Mouse (Mus musculus): ENCODE measurements at regions not wholly inside any gene's neighbourhood (a gene's known extent, or its start where the extent isn't known, plus 50 kb on each side); places are given as distances from the start of the nearest gene placed in this dataset.

DNA sequence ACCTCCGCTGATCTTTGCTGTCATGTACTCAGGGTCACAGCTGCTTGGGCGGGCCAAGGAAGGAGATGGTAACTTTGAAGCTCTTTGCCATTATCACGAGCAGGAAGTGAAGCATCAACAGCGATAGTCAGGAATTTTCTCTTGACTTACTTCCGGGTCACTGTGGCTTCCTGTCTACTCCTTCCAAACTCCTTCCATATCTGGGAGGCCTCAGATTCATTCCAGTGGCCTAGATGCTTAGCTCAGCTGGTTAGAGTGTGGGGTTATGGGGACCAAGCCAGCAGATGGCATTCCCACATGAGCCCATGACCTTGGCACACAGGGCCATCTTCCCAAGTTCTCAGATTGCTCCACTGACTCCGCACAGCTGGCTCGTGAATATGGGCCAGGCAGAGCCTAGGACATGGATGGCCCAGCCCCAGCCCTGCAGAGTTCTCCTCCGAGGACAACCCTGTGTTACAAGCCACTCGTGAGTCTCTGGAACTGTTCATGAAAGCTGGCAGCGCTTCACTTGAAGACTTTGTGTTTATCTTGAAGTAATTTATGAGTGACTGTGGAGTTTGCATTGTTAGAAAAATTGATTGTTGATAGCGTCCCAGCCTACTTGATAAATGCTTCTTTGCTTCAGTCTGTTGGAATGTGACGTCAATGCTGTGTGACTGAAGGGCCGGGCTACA lies 133.2 kb downstream of the Slc30a10 start:
- no peak overlapping the region for H3K27ac ChIP-seq
- no peaks in the 10 kb centered on the region for H3K36me3 ChIP-seq
- 91% methylated on average over 13 of the region's 13 CpGs for WGBS
- no peak overlapping the region for H3K4me3 ChIP-seq (replicated peaks)
- ATAC-seq: no peak
- no peak overlapping the region for H3K4me2 ChIP-seq (replicated peaks)
- no peak overlapping the region for H3K9ac ChIP-seq (replicated peaks)
- no peaks in the 10 kb centered on the region for H3K27me3 ChIP-seq
- H3K9me3 ChIP-seq: no peaks in the 10 kb centered on the region
- no peaks in the 10 kb centered on the region for H3K4me1 ChIP-seq (replicated peaks)

DNA sequence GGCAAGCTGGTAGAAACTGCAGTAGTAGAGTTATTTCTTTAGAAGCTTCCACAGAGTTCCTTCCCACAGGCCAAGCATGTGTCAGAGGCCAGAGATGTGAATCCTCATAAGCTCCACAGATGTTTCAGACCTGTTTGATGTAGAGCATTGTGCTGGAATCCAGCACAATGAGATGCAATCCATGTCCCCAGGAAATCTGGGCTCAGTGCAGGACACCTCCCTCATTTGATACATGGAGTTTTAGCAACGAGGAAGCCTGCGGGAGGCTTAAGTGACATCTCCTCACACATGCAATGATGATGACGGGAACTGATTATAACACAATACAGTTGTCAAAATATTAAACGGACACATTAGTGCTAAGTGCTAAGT lies 133.7 kb downstream of the Slc30a10 start:
- no peak for ATAC-seq
- Histone ChIP-seq H3K36me3 (no peaks in the 10 kb centered on the region), H3K4me3 (replicated peaks) (no peak overlapping the region), H3K27me3 (no peaks in the 10 kb centered on the region), H3K9ac (replicated peaks) (no peak overlapping the region), H3K4me1 (replicated peaks) (no peaks in the 10 kb centered on the region), H3K4me2 (replicated peaks) (no peak overlapping the region), H3K9me3 (no peaks in the 10 kb centered on the region), H3K27ac (no peak overlapping the region)
- 88% methylated on average over 4 of the region's 4 CpGs for WGBS

DNA sequence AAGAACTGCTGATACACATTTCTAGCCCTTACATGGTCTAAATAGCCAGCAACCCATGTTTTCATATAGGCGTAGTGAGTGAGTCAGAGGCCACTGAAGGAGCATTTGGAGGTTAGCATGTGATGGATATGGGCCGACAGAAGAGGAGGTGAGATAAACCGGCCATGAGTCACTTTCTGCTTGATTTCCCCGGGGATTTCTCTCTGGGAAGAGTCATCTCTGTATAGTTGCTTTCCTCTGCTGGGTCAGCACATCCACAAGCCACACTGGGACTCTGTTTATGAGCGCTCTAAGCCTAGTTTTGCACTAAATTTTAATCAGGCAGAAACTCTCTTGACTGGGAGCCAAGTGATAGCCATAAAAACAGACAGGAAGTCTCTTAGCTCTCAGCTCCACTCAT lies 142.2 kb downstream of the Slc30a10 start:
- Histone ChIP-seq H3K27ac (no peak overlapping the region), H3K4me3 (replicated peaks) (no peak overlapping the region), H3K4me2 (replicated peaks) (no peak overlapping the region), H3K9me3 (peaks cover 5% of the 10 kb centered on the region), H3K36me3 (no peaks in the 10 kb centered on the region), H3K9ac (replicated peaks) (no peak overlapping the region), H3K27me3 (no peaks in the 10 kb centered on the region), H3K4me1 (replicated peaks) (no peaks in the 10 kb centered on the region)
- no peak for ATAC-seq
- 88% methylated on average over 5 of the region's 5 CpGs for WGBS

DNA sequence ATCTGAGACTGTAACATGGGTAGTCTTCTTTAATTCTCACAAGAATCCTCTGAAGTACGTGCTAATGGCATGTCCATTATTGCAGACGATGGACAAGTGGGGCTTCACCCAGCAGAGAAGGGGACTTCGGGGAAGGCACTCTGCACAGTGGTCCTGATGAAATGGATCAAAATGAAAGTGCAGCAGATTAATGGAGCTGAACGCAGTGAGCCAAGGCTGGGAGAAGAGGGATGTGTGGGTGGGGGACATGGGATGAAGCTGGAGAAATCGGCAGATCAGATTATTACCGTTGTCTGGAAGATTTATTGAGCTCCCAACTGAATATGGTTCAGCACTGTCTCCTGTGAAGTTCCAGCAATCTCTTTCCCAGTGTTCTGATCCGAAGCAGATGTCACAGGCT lies 143.9 kb downstream of the Slc30a10 start:
- ATAC-seq: no peak
- 93% methylated on average over 7 of the region's 7 CpGs for WGBS
- peaks cover 5% of the 10 kb centered on the region for H3K9me3 ChIP-seq
- H3K4me3 ChIP-seq (replicated peaks): no peak overlapping the region
- no peaks in the 10 kb centered on the region for H3K27me3 ChIP-seq
- no peak overlapping the region for H3K9ac ChIP-seq (replicated peaks)
- no peaks in the 10 kb centered on the region for H3K36me3 ChIP-seq
- H3K4me1 ChIP-seq (replicated peaks): no peaks in the 10 kb centered on the region
- H3K27ac ChIP-seq: no peak overlapping the region
- no peak overlapping the region for H3K4me2 ChIP-seq (replicated peaks)

DNA sequence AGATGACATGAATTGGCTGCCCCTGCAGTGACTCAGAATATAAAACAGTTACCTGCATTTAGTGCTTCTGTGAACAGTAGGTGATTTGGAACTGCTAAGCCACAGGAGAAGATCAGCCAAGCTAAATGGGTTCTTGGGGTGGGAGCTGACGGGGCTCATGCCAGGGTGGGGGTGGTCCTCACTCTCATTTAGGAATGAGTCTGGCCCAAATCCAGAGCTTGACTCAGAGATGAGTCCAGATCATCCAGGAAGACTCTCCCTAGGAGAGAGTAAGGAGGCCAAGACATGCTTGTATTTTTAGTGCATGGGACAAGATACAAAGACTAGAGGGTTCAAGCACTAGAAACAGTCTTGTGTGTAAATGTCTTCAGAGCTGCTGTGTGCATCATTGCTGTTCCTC lies 146.5 kb downstream of the Slc30a10 start:
- Histone ChIP-seq H3K4me1 (replicated peaks) (no peaks in the 10 kb centered on the region), H3K4me3 (replicated peaks) (no peak overlapping the region), H3K9ac (replicated peaks) (no peak overlapping the region), H3K27ac (no peak overlapping the region), H3K9me3 (peaks cover 5% of the 10 kb centered on the region), H3K4me2 (replicated peaks) (no peak overlapping the region), H3K27me3 (no peaks in the 10 kb centered on the region), H3K36me3 (no peaks in the 10 kb centered on the region)
- ATAC-seq: no peak
- WGBS: 93% methylated on average over 1 of the region's 1 CpGs

DNA sequence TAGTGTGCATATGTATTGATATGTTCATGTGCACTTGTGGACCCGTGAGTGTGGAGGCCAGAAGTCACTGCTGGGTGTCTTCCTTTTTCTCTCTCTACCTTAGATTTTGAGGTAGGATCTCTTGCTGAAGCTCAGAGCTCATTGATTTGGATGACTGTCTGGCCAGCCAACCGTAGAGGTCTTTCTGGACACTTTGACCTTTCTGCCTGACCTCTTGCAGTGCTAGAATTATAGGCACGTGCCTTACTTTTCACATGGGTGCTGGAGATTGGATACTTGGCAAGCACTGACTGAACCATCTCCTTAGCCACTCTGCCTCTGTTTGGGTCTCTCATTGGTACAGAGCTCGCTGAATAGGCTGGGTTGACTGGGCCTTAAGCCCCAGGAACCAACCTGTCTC lies 151.3 kb downstream of the Slc30a10 start:
- no peaks in the 10 kb centered on the region for H3K27me3 ChIP-seq
- no peak overlapping the region for H3K9ac ChIP-seq (replicated peaks)
- no peak overlapping the region for H3K4me2 ChIP-seq (replicated peaks)
- no peak for ATAC-seq
- WGBS: 73% methylated on average over 4 of the region's 4 CpGs
- no peaks in the 10 kb centered on the region for H3K36me3 ChIP-seq
- H3K4me3 ChIP-seq (replicated peaks): no peak overlapping the region
- no peaks in the 10 kb centered on the region for H3K9me3 ChIP-seq
- no peaks in the 10 kb centered on the region for H3K4me1 ChIP-seq (replicated peaks)
- no peak overlapping the region for H3K27ac ChIP-seq

DNA sequence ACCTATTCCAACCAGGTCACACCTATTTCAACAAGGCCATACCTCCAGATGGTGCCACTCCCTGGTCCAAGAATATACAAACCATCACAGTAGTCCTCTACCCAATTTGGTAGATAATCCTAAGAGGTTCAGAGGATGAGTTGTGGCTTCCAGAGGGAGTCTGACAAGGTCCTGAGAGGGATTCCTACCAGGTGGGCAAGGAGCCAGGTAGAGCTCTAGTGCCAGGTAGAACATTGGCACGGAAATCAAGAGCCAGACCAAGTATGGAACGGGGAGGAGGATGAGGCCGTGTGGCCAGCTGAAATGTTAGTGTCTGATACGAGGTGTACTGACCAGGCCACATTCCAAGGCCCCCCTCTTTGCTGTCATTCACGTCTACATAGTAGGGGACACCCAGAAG lies 153.0 kb downstream of the Slc30a10 start:
- Histone ChIP-seq H3K27me3 (no peaks in the 10 kb centered on the region), H3K4me1 (replicated peaks) (no peaks in the 10 kb centered on the region), H3K4me3 (replicated peaks) (no peak overlapping the region), H3K9ac (replicated peaks) (no peak overlapping the region), H3K4me2 (replicated peaks) (no peak overlapping the region), H3K27ac (no peak overlapping the region), H3K36me3 (no peaks in the 10 kb centered on the region), H3K9me3 (no peaks in the 10 kb centered on the region)
- 86% methylated on average over 5 of the region's 5 CpGs for WGBS
- no peak for ATAC-seq

DNA sequence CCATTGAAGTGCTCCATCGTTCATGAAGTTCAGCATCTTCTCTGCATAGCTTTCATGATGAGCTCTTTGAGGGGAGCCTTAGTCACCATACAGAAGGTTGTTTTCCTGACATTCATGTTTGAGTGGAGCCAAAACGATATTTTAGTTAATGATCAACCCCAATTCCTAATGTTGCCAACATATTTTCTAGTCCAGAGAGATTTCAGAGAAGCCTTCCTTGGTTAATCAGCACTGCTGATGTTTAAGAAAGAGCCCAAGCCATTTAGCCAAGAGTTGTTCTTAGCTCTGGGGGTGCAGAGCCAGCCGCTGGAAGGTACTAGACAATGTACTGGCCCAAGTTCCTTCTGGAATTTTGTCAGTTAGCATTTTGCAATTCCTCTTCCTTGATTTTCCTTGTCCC lies 153.8 kb downstream of the Slc30a10 start:
- ATAC-seq: no peak
- Histone ChIP-seq H3K36me3 (no peaks in the 10 kb centered on the region), H3K27ac (no peak overlapping the region), H3K4me1 (replicated peaks) (no peaks in the 10 kb centered on the region), H3K4me2 (replicated peaks) (no peak overlapping the region), H3K4me3 (replicated peaks) (no peak overlapping the region), H3K9ac (replicated peaks) (no peak overlapping the region), H3K9me3 (no peaks in the 10 kb centered on the region), H3K27me3 (no peaks in the 10 kb centered on the region)
- 92% methylated on average over 3 of the region's 3 CpGs for WGBS

DNA sequence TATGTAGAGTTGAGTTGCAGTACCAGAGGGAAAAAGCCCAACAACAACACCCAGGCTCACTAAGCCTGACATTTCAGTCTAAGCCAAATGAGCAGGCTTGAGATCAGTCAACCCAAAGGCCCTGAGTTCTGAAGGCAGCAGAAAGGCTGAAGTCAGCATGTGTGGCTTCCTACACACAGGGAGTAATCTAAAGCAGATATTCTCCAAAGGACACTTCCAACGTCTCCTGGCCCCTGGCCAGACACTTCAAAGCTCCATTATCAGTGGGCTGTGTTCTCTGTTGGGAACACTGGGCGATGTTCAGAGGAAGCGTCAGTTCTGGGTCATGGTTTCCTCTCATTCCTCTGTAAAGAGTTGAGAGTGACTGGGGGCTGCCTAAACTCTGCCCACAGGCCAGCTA lies 155.9 kb downstream of the Slc30a10 start:
- H3K4me3 ChIP-seq (replicated peaks): no peak overlapping the region
- H3K4me2 ChIP-seq (replicated peaks): no peak overlapping the region
- no peak for ATAC-seq
- H3K9me3 ChIP-seq: no peaks in the 10 kb centered on the region
- no peak overlapping the region for H3K27ac ChIP-seq
- H3K27me3 ChIP-seq: no peaks in the 10 kb centered on the region
- no peaks in the 10 kb centered on the region for H3K36me3 ChIP-seq
- H3K4me1 ChIP-seq (replicated peaks): no peaks in the 10 kb centered on the region
- 78% methylated on average over 3 of the region's 3 CpGs for WGBS
- H3K9ac ChIP-seq (replicated peaks): no peak overlapping the region

DNA sequence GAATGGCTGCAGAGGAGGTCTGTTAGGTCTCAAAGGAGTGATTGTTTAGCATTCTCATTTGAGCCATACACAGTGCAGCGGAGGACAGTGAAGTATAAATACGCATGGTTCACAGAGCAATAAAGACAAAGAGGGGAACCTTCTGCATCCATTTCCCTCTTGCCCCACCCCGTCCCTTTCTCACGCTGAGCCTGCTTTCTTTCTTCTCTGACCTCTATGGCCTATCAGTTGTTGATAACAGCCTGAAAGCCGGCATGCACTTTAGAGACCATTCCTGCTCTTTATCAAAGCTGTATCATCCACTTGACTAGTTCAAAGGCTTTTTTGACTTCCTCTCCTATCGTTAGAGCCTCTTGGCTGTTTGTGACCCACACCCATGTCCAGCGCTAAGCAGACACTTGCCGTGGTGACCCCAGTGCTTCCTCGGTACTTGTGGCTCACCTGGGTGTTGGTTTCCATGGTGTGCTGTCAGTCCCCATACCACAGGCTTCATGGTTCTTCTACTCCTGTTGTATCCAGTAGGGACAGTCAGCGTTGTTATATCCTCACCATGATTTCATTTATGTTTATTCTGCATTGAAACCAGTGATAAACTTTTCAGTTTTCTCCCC lies 161.3 kb downstream of the Slc30a10 start:
- Histone ChIP-seq H3K27ac (no peak overlapping the region), H3K9ac (replicated peaks) (no peak overlapping the region), H3K36me3 (no peaks in the 10 kb centered on the region), H3K4me2 (replicated peaks) (no peak overlapping the region), H3K9me3 (no peaks in the 10 kb centered on the region), H3K4me1 (replicated peaks) (no peaks in the 10 kb centered on the region), H3K4me3 (replicated peaks) (no peak overlapping the region), H3K27me3 (no peaks in the 10 kb centered on the region)
- WGBS: 43% methylated on average over 10 of the region's 10 CpGs
- ATAC-seq: no peak

DNA sequence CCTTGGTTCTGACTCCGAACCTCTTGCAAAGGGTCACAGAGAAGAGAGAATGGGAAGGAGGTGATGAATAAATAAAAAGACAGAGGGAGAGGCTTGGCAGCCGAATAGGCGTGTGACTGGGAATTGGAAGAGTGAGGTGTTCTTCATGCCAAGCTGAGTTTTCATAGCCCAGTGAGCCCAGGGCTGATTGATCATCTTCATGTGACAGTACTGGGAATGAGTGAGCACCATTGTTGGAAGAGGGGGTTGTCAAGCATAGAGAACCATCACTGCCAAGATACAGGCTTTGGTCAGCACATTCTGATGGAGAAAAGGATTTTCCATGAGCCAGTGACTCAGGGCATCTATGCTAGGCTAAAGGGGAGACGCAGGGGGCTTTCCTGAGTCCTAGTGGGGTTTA lies 163.0 kb downstream of the Slc30a10 start:
- Histone ChIP-seq H3K4me3 (replicated peaks) (no peak overlapping the region), H3K4me1 (replicated peaks) (no peaks in the 10 kb centered on the region), H3K9ac (replicated peaks) (no peak overlapping the region), H3K4me2 (replicated peaks) (no peak overlapping the region), H3K27me3 (no peaks in the 10 kb centered on the region), H3K27ac (no peak overlapping the region), H3K9me3 (no peaks in the 10 kb centered on the region), H3K36me3 (no peaks in the 10 kb centered on the region)
- ATAC-seq: no peak
- 86% methylated on average over 4 of the region's 4 CpGs for WGBS

DNA sequence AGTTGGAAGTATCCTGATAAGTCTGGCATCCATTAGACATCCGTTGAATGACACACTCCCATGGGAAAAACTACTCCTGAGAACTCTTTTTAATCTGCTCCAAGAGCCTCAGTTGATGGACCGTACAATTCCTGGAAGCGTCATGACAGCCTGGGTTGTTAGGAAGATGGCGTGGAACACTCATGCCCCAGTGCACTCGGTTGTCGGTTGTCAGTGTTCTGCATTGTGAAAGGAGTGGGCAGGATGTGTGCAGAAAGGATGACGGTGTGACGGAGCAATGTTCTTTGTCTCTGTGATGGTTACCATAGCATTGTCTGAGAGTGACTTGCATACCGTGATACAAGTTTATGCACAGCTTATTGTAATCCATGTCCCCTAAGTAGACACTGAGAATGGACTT lies 164.4 kb downstream of the Slc30a10 start:
- H3K4me3 ChIP-seq (replicated peaks): no peak overlapping the region
- no peaks in the 10 kb centered on the region for H3K4me1 ChIP-seq (replicated peaks)
- no peak for ATAC-seq
- no peaks in the 10 kb centered on the region for H3K36me3 ChIP-seq
- no peaks in the 10 kb centered on the region for H3K9me3 ChIP-seq
- no peaks in the 10 kb centered on the region for H3K27me3 ChIP-seq
- H3K9ac ChIP-seq (replicated peaks): no peak overlapping the region
- H3K4me2 ChIP-seq (replicated peaks): no peak overlapping the region
- WGBS: 61% methylated on average over 9 of the region's 9 CpGs
- no peak overlapping the region for H3K27ac ChIP-seq

DNA sequence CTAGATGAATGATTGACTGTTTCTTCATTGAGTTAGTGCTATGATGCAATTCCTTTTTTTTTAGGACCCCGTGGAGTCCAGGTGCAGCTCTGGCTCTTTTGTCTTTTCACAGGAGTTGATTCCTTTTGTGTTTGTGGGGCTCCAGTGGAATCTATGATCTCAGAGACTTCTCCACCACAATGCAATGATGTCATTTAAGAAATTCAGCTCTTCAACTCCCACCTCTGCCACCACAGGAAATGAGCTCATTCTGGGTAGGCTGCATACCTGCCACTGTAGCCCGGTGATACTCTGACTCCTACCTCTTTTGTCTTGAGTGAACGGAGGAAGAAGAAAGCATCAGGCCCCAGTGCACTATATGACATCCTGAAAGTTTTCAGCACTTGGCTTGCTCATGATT lies 173.8 kb downstream of the Slc30a10 start:
- Histone ChIP-seq H3K27ac (no peak overlapping the region), H3K27me3 (no peaks in the 10 kb centered on the region), H3K36me3 (no peaks in the 10 kb centered on the region), H3K9me3 (no peaks in the 10 kb centered on the region), H3K4me1 (replicated peaks) (no peaks in the 10 kb centered on the region), H3K9ac (replicated peaks) (no peak overlapping the region), H3K4me3 (replicated peaks) (no peak overlapping the region), H3K4me2 (replicated peaks) (no peak overlapping the region)
- WGBS: 85% methylated on average over 3 of the region's 3 CpGs
- ATAC-seq: no peak

Measured in midbrain, embryonic 13.5 days (tissue).